Mouse (Mus musculus): ENCODE measurements around the gene Sergef.

- TF ChIP-seq CTCF (IDR thresholded peaks at IDR 0.05; ENCODE audit: borderline replicate concordance, insufficient read depth, low read length) (no peak), POLR2A (IDR thresholded peaks at IDR 0.05; ENCODE audit: low read depth, low read length) (no peak)
Observed at GRCm38 (mm10) chr7:46504157-46504556, 135.4 kb downstream of the Sergef start.
